ENCODE assay signal across 32 mouse cellular contexts in genomic region chr17:57349067-57349466, GRCm38 (mm10). TPM values are rescaled to one million over a fixed set of nuclear protein-coding genes. Genes with fewer than 3 reads are reported as not detected.
DNase-seq lines count a peak whose midpoint lies in the region; ATAC-seq and TF ChIP-seq lines count a peak whose summit lies in the region.
"Had no signal": no experiment of that assay in that cellular context is flagged by ENCODE, and none has a peak within 500 bp of the region (broad histone marks: within the 10 kb centered on the region; RNA-seq: fewer than 3 reads in every experiment).

No protein-coding gene starts in this region.

- H3K4me3 ChIP-seq in liver, postnatal 0 days (ENCODE audit: low read depth, low read length), result no peak overlapping the region
- no peak overlapping the region for H3K4me3 ChIP-seq in liver, embryonic 11.5 days (ENCODE audit: low read depth, low read length)
- H3K4me3 ChIP-seq in layer of hippocampus, adult 2 months, result no peak overlapping the region
- H3K4me3 ChIP-seq: embryonic facial prominence, embryonic 13.5 days; gastrocnemius, adult 2 months; heart, embryonic 13.5 days; hindbrain, embryonic 10.5 days; hindbrain, embryonic 15.5 days; kidney, embryonic 15.5 days; limb, embryonic 13.5 days; liver, embryonic 12.5 days; megakaryocyte, embryonic 14.5 days; midbrain, embryonic 13.5 days; neural tube, embryonic 13.5 days; stomach, embryonic 15.5 days had no signal

- no peaks in the 10 kb centered on the region for H3K9me3 ChIP-seq in liver, postnatal 0 days (ENCODE audit: low read length)
- H3K9me3 ChIP-seq in liver, embryonic 11.5 days (ENCODE audit: control insufficient read depth, low read length), result no peaks in the 10 kb centered on the region
- H3K9me3 ChIP-seq: embryonic facial prominence, embryonic 13.5 days; heart, embryonic 13.5 days; hindbrain, embryonic 10.5 days; hindbrain, embryonic 15.5 days; kidney, embryonic 15.5 days; limb, embryonic 13.5 days; liver, embryonic 12.5 days; megakaryocyte, embryonic 14.5 days; midbrain, embryonic 13.5 days; neural tube, embryonic 13.5 days; stomach, embryonic 15.5 days had no signal

- no peak overlapping the region for H3K4me2 ChIP-seq in liver, postnatal 0 days (ENCODE audit: low read depth, low read length)
- H3K4me2 ChIP-seq in liver, embryonic 11.5 days, result no peak overlapping the region
- H3K4me2 ChIP-seq: embryonic facial prominence, embryonic 13.5 days; heart, embryonic 13.5 days; hindbrain, embryonic 15.5 days; kidney, embryonic 15.5 days; limb, embryonic 13.5 days; liver, embryonic 12.5 days; midbrain, embryonic 13.5 days; neural tube, embryonic 13.5 days; stomach, embryonic 15.5 days had no signal

- TF ChIP-seq EP300 in liver, postnatal 0 days (IDR thresholded peaks at IDR 0.05; ENCODE audit: low read depth), result no peak

- no peak for DNase-seq in liver, postnatal 0 days
- no peak for DNase-seq in liver, embryonic 11.5 days (ENCODE audit: low spot score)
- DNase-seq in B cell, adult 2 months, result peak; percentile 71 to 73
- peak; percentile 52 to 69 for DNase-seq in spleen, postnatal 4 days (ENCODE audit: low spot score in 2 of 2)
- no peak for DNase-seq in layer of hippocampus, adult 2 months (ENCODE audit: low spot score in 2 of 2)
- DNase-seq: cerebellum, adult 11 months; cerebellum, postnatal 10 days; gastrocnemius, adult 2 months; heart, postnatal 10 days; kidney, adult 18-20 months; kidney, postnatal 25 days; lung, adult 18-20 months; lung, postnatal 36 days; retina, postnatal 1 day; right cerebral cortex, postnatal 14 days; thymus, adult 18-20 months; thymus, postnatal 25 days had no signal

- no peaks in the 10 kb centered on the region for H3K27me3 ChIP-seq in liver, postnatal 0 days (ENCODE audit: insufficient read depth, low read length)
- H3K27me3 ChIP-seq in liver, embryonic 11.5 days (replicated peaks; ENCODE audit: control insufficient read depth, insufficient read depth, low read length), result no peaks in the 10 kb centered on the region
- H3K27me3 ChIP-seq: embryonic facial prominence, embryonic 13.5 days; heart, embryonic 13.5 days; hindbrain, embryonic 15.5 days; kidney, embryonic 15.5 days; limb, embryonic 13.5 days; liver, embryonic 12.5 days; midbrain, embryonic 13.5 days; neural tube, embryonic 13.5 days; stomach, embryonic 15.5 days had no signal

- H3K36me3 ChIP-seq in liver, postnatal 0 days (replicated peaks; ENCODE audit: insufficient read depth, low read length), result no peaks in the 10 kb centered on the region
- H3K36me3 ChIP-seq in liver, embryonic 11.5 days (ENCODE audit: control insufficient read depth, insufficient read depth, low read length), result no peaks in the 10 kb centered on the region
- H3K36me3 ChIP-seq: embryonic facial prominence, embryonic 13.5 days; heart, embryonic 13.5 days; hindbrain, embryonic 10.5 days; hindbrain, embryonic 15.5 days; kidney, embryonic 15.5 days; limb, embryonic 13.5 days; liver, embryonic 12.5 days; midbrain, embryonic 13.5 days; neural tube, embryonic 13.5 days; stomach, embryonic 15.5 days had no signal

- peaks cover 6% of the 10 kb centered on the region; the same call in 1 of the 2 replicates for H3K4me1 ChIP-seq in liver, postnatal 0 days (ENCODE audit: insufficient read depth)
- no peaks in the 10 kb centered on the region for H3K4me1 ChIP-seq in liver, embryonic 11.5 days (replicated peaks; ENCODE audit: control insufficient read depth, insufficient read depth, low read length)
- H3K4me1 ChIP-seq: embryonic facial prominence, embryonic 13.5 days; heart, embryonic 13.5 days; hindbrain, embryonic 10.5 days; hindbrain, embryonic 15.5 days; kidney, embryonic 15.5 days; limb, embryonic 13.5 days; liver, embryonic 12.5 days; midbrain, embryonic 13.5 days; neural tube, embryonic 13.5 days; stomach, embryonic 15.5 days had no signal

- H3K27ac ChIP-seq in liver, postnatal 0 days (ENCODE audit: low read depth), result no peak overlapping the region
- no peak overlapping the region for H3K27ac ChIP-seq in liver, embryonic 11.5 days (ENCODE audit: low read depth, low read length)
- no peak overlapping the region for H3K27ac ChIP-seq in layer of hippocampus, adult 2 months
- H3K27ac ChIP-seq: embryonic facial prominence, embryonic 13.5 days; gastrocnemius, adult 2 months; heart, embryonic 13.5 days; hindbrain, embryonic 10.5 days; hindbrain, embryonic 15.5 days; kidney, embryonic 15.5 days; limb, embryonic 13.5 days; liver, embryonic 12.5 days; midbrain, embryonic 13.5 days; neural tube, embryonic 13.5 days; stomach, embryonic 15.5 days had no signal

- no peak overlapping the region for H3K9ac ChIP-seq in liver, postnatal 0 days (replicated peaks)
- H3K9ac ChIP-seq in liver, embryonic 11.5 days (ENCODE audit: low read depth, low read length), result no peak overlapping the region
- H3K9ac ChIP-seq: embryonic facial prominence, embryonic 13.5 days; heart, embryonic 13.5 days; hindbrain, embryonic 15.5 days; kidney, embryonic 15.5 days; limb, embryonic 13.5 days; liver, embryonic 12.5 days; midbrain, embryonic 13.5 days; neural tube, embryonic 13.5 days; stomach, embryonic 15.5 days had no signal

- 61% methylated on average over 5 of the region's 5 CpGs for WGBS in liver, postnatal 0 days (ENCODE audit: insufficient replicate concordance)
- 72% methylated on average over 5 of the region's 5 CpGs for WGBS in liver, embryonic 11.5 days

- TF ChIP-seq CTCF in liver, postnatal 0 days (IDR thresholded peaks at IDR 0.05; ENCODE audit: low read depth), result no peak
- TF ChIP-seq CTCF in layer of hippocampus, adult 2 months (conservative IDR thresholded peaks at IDR 0.05), result no peak

- ATAC-seq in liver, postnatal 0 days, result 0 out of 2 replicates have a peak, but pooled peaks have one; percentile 38
- no peak for ATAC-seq in liver, embryonic 11.5 days (replicated peaks; ENCODE audit: low FRiP score)
- ATAC-seq in neutrophil, adult 5-6 weeks (ENCODE audit: extremely low read depth, insufficient number of reproducible peaks, low FRiP score, poor library complexity, severe bottlenecking), result peak; percentile 59
- ATAC-seq in inflammation-experienced regulatory T-cells, adult 6 months, result no peak
- ATAC-seq: CD4-positive, CD25-positive, alpha-beta regulatory T cell, adult 4 months; forebrain, embryonic 16.5 days; liver, embryonic 12.5 days; midbrain, embryonic 13.5 days had no signal

RNA-seq across cellular contexts. Expression of gene Adgre1, which starts 9.4 kb away (rescaled TPM):
- 16.2 and 16.4 TPM in 2 replicates for polyA plus RNA-seq in liver, postnatal 0 days (2015; fragmentation: Nextera tagmentation; extraction: Ambion mirVana)
- 9.6 and 10.9 TPM in 2 replicates for polyA plus RNA-seq in liver, embryonic 11.5 days (2014; fragmentation: Nextera tagmentation; extraction: Ambion mirVana)
- total RNA-seq in neutrophil, adult 5-6 weeks (2017), result 62.1 and 63.0 TPM in 2 replicates
- total RNA-seq in layer of hippocampus, adult 2 months (2021), result 1 to 10 TPM; 4.5 to 6.2 TPM
- polyA plus RNA-seq in inflammation-experienced regulatory T-cells, adult 6 months (2017; shearing (Covaris generic)), result under 1 TPM in 1 of 3 experiments, not detected in 2; 0.91 TPM

Comparison
In these comparisons a context has a peak if more than half of its experiments do, and no peak if none do; other contexts are left out.
1. ATAC-seq: peak in liver, postnatal 0 days (single experiment) and neutrophil, adult 5-6 weeks (single experiment); none in liver, embryonic 11.5 days (single experiment) and inflammation-experienced regulatory T-cells, adult 6 months (single experiment).
2. DNase-seq: peak in B cell, adult 2 months (2 of 2) and spleen, postnatal 4 days (2 of 2); none in liver, postnatal 0 days (single experiment), liver, embryonic 11.5 days (single experiment) and layer of hippocampus, adult 2 months (0 of 2).